Mouse (Mus musculus): ENCODE data around the gene Mapkbp1. TPM values are rescaled to one million over a fixed set of nuclear protein-coding genes. Genes with fewer than 3 reads are reported as not detected.

The Mapkbp1 gene
- total RNA-seq, 2 experiments from 2014 or later: 0.38 to 2.0 TPM

DNA sequence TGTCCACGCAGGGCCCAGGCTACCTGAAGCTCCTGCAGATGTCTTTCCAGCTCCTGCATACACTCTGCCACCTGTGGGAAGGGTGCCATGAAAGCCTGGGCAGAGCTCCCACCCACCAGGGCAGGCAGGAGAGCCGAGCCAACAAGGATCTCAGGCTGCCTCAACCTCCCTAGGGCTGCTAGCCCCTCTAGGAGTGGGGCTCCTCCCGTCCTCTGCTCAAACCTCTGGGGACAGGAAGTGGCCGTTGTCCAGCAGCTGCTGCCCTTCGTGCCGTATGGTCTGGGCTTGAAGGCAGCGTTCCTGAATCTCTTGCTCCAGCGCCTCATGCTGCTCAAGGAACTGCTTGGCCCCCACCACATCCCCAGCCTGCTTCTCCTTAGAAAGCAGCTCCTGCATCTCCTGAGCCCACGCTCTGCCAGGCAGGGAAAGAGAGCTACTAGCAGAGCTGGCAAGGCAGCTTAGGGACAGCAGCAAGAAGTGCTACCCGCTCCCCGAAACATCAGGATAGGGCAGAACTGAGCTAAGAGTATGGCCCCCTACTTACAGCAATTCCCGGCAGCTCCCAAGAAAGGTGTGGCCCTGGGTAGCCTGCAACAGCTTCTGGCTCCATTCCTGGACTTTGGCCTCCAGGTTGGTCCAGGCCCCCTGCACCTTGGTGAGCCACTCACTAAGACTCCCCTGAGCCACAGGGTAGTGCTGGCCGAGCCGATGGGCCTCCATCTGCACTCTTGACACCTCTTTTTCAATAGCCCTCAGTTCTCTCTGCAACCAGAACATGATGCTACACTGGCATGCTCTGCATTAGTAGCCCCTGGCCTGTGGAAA is 74.2 kb downstream of the Mapkbp1 start:
- no peak for ATAC-seq (replicated peaks; ENCODE audit: low FRiP score, poor library complexity, severe bottlenecking)

DNA sequence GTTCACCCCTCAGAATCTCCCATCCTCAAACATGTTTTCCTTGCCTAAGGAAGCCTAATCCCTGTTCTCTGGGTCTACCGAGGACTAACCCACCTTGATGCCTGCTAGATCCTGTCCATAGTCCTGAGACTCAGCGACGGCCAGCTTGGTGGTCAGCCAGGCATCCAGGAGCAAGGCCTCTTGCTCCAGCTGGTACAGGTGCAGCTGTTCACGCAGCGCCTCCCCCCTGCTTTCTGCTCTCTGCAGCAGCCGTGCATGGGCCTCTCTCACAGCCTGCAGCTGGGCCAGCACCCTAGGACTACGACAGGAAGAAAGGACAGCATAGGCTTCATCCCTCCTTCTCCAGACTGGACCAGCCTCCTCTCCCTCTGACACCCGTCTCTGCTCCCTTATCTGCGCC is 75.7 kb downstream of the Mapkbp1 start:
- no peak for ATAC-seq (replicated peaks; ENCODE audit: low FRiP score, poor library complexity, severe bottlenecking)

- ATAC-seq (replicated peaks; ENCODE audit: low FRiP score, poor library complexity, severe bottlenecking): no peak
These were observed 77.3 kb downstream of the Mapkbp1 start for GRCm38 (mm10) chr2:120049632-120050274.

DNA sequence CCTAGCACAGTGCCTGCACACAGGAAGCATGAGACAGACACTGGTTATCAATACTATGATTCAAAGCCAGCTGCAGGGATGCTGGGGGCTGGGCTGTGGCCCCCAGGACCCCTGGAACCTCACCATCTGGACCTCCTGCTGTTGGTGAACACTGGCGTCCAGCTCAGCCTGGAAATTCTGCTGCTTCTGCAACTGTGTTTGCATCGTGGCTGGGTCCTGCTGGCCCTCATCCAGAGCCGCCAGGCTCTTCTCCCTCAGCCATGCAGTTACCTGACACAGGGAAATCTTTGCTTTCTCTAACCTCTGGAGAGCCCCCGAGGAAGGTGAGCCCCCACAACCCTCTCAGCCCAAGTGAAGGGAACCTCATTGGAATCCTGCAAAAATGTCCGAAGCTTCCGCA is 78.9 kb downstream of the Mapkbp1 start:
- no peak for ATAC-seq (replicated peaks; ENCODE audit: low FRiP score, poor library complexity, severe bottlenecking)

GRCm38 (mm10) chr2:120054771-120055552 is 82.5 kb downstream of the Mapkbp1 start:
- ATAC-seq (replicated peaks; ENCODE audit: low FRiP score, poor library complexity, severe bottlenecking): no peak

GRCm38 (mm10) chr2:120055923-120056322 is 83.4 kb downstream of the Mapkbp1 start:
- ATAC-seq (replicated peaks; ENCODE audit: low FRiP score, poor library complexity, severe bottlenecking): no peak

GRCm38 (mm10) chr2:120058818-120059217 is 86.3 kb downstream of the Mapkbp1 start:
- no peak for ATAC-seq (replicated peaks; ENCODE audit: low FRiP score, poor library complexity, severe bottlenecking)

GRCm38 (mm10) chr2:120059466-120059865 is 87.0 kb downstream of the Mapkbp1 start:
- ATAC-seq (replicated peaks; ENCODE audit: low FRiP score, poor library complexity, severe bottlenecking): no peak

DNA sequence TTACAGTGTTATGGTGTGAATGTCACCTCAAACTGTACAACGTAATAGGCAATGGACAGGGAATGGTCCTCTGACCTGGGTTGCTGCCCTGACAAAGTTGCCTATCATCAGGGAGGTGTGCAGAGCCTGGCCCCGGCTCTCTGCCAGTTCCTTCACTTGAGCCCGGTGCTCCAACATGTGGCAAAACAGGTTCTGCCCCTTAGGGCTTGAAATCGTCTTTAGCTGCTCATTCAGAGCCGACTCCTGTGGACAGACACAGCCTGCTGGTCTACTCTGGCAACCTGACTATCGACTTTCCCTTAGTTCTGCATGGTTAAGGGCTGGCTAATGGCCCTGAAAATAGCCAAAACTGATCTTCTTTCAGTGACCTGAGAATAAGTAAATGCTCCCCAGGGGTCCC is 87.7 kb downstream of the Mapkbp1 start:
- no peak for ATAC-seq (replicated peaks; ENCODE audit: low FRiP score, poor library complexity, severe bottlenecking)

DNA sequence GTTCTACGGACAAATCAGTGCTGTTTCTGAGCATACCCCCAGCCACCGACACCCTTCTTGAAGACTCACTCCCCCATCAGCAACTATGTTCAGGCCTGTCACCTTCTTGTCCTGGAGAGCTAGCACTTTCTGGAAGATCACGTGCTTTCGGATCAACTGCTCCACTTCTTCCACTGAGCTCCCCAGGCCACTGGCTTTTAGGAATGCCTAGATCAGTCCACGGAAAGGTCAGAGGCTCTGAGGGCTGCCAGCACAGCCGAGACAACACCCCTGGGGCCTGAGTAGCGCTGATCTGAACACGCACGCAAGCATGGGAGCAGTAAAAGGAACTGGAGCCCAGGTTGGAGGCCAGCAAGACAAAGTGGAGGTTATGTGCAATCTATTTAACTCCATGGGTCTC is 88.2 kb downstream of the Mapkbp1 start:
- no peak for ATAC-seq (replicated peaks; ENCODE audit: low FRiP score, poor library complexity, severe bottlenecking)

- ATAC-seq (replicated peaks; ENCODE audit: low FRiP score, poor library complexity, severe bottlenecking): no peak
These were observed 89.7 kb downstream of the Mapkbp1 start for GRCm38 (mm10) chr2:120062248-120062647.

DNA sequence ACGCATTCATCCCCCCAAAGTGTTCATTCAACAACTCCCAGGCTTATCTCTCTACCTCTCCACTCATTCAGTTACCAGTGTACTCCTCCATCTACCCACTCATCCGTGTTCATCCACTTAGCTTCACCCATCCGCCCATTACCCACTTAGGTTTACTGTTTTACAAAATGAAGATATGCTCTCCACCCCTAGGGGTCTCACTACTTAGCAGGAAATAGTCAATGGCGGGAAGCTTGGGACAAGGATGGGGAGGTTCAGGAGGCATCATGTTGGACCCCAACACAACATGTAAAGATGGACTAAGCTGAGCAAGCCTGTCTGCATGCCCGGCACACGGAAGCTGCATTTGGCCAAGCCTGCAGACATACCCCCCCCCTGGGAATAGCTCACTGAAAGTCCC is 92.1 kb downstream of the Mapkbp1 start:
- no peak for ATAC-seq (replicated peaks; ENCODE audit: low FRiP score, poor library complexity, severe bottlenecking)

DNA sequence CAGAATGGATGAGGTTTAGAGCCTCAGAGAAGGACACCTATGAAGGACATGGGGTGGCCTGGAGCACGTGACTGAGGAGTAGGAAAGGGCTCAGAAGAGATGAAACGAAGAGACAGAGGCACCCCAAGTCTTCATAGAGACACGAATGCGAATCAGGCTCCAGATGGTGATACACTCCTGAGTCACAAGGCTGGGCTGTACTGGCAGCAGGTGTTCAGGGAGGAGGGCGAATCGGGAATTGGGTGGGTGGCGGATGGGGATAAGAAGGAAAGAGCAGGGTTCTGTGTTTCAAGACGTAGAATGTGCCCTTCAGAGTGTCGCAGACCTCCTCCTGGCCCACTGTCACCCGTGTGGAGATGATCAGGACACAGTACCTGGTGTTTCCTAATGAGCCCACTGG is 92.7 kb downstream of the Mapkbp1 start:
- no peak for ATAC-seq (replicated peaks; ENCODE audit: low FRiP score, poor library complexity, severe bottlenecking)

GRCm38 (mm10) chr2:120066224-120066623 is 93.7 kb downstream of the Mapkbp1 start:
- ATAC-seq (replicated peaks; ENCODE audit: low FRiP score, poor library complexity, severe bottlenecking): no peak

DNA sequence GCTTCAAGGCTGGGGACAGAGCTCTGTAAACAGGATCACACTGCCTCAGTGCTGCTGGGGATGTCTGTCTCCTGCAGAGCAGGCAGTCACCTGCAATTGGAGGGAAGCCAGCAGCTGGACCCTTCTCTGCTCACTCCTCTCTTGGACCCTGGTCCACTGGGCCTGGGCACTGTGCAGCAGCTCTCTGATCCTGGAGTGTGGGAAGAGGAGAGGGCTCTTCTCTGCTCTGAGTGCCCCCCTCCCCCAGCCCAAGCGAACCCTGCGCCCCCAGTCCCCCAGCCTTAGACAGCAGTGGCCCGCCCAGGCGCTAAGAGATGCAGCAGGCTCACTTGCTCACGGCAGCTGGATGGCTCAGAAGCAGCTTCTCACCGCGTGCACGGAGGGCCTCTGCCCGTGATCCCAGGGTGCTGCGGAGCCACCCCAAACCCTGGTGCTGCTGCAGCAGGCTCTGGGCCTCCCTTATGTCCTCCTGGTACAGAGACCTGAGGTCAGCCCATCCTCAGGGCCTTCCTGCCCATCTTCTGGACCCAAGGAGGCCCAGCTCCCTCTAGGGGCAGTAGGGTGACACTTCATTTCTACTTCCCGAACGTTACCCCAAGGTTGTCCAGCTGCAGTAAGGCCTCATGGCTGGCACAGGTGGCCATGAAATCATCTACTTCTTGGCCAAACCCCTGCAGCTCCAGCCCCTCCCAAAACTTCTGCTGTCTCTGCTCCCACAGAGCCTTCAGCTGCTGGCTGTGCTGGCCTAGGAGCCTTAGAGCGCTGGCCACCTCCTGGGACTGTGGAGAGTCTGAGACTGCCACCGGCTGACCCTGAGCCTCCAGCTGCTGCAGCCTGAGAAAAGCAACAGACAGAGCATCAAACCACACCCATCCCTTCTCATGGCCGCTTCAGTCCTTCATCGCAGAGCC is 96.3 kb downstream of the Mapkbp1 start:
- ATAC-seq (replicated peaks; ENCODE audit: low FRiP score, poor library complexity, severe bottlenecking): no peak

DNA sequence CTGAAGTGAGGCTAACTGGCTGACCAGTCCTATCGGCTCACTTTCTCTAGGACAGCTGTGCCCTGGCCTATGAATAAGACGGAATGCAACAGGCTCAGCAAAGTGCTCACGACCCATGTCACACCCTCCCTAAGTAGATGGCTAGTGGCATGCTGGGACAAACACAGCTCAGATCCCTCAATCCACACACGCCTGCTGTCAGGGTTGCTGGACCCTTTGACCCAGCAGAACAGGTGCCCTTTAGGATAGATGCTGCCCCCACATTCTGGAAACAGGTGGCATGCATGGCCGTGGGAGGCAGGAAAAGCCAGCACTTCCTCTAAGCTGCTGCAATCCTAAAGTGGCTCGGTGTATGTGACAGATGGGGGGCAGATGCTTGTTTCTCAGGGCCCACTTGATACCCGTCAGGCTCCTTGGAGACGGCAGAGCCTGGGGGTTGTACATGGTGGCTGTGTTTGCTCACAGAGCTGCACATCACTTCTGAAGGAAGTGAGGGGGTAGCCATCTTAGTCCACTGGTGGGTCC is 97.0 kb downstream of the Mapkbp1 start:
- no peak for ATAC-seq (replicated peaks; ENCODE audit: low FRiP score, poor library complexity, severe bottlenecking)

DNA sequence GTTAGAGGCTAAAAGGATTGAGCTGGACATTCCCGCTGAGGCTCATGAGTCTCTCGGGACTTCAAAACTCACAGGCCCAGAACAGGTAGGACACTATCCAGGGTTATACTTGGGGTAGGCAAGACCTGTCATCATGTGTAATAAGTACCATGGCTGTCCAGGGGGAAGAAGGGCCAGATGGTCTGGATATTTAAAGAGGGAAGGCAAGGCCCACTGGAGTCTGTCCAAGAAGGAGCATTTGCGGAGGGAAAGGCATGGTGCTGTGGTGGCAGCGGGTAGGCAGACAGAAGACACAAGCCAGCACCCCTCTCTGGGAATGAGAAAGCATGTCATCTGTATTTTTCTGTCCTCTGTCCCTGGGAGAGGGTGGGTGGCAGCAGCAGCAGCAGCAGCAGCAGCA is 101.6 kb downstream of the Mapkbp1 start:
- no peak for ATAC-seq (replicated peaks; ENCODE audit: low FRiP score, poor library complexity, severe bottlenecking)

DNA sequence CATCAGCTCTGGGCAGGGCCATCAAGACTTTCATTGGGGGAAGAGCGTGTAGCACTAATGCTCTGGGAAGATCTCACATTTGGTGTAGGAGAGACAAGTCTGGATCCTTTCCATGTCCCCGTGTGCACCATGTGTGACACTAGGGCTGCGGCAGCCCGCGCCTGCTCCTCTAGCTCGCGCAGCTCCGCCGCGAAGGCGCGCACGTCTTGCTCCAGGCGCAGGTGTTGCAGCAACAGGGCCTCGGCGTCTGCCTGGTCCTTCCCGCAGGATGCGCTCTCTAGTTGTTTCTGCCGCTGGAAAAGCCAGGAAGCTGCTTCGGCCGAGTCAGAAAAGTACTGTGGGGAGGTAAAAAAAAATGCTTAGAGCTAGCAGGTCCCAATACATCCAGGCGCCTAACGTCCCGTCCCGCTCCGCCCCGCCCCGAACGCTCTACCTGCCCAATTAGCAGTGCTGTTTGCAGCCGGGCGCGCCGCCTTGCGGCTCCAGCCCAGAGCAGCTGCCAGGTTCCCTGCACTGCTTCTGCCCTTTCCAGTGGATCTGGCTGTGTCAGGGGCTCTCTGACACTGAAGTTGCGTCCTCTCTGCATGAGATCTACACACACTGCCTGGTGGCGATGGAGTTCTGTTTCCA is 103.7 kb downstream of the Mapkbp1 start:
- no peak for ATAC-seq (replicated peaks; ENCODE audit: low FRiP score, poor library complexity, severe bottlenecking)

Measured in erythroblast, adult 5-6 weeks (primary cell).